ENCODE assay signal across 12 mouse cellular contexts in the genomic region with DNA sequence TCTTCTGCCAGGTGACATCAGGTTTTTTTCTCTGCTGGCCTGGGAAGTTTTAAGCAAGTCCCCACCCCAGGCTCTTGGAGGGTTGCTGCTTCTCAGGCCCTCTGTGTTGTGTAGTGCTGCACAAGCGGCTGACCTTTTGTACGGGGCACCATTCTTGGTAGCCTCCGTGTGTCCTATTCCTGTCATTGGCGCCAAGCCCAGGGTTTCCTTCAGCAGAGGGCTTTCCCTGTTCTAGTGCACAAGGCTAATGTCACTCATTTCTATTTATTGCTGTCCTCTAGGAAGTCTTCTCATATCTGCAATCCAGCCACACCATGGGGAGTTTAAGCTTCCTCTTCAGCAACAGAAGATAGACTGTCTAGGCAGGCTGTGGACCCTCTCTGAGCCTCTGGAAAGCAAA. TPM values are rescaled to one million over a fixed set of nuclear protein-coding genes. Genes with fewer than 3 reads are reported as not detected.
DNase-seq lines count a peak whose midpoint lies in the region; ATAC-seq lines count a peak whose summit lies in the region.
"Had no signal": no experiment of that assay in that cellular context is flagged by ENCODE, and none has a peak within 500 bp of the region (broad histone marks: within the 10 kb centered on the region; RNA-seq: fewer than 3 reads in every experiment).

No protein-coding gene starts in this region.

- WGBS in kidney, embryonic 16.5 days = 80% methylated on average over 4 of the region's 4 CpGs
- WGBS in heart, embryonic 11.5 days (ENCODE audit: insufficient replicate concordance) = 41% methylated on average over 4 of the region's 4 CpGs
- WGBS in hindbrain, embryonic 14.5 days = 68% methylated on average over 4 of the region's 4 CpGs

- H3K4me1 ChIP-seq in kidney, embryonic 16.5 days (ENCODE audit: insufficient read depth, low read length) = no peaks in the 10 kb centered on the region
- no peaks in the 10 kb centered on the region for H3K4me1 ChIP-seq in heart, embryonic 11.5 days (ENCODE audit: control insufficient read depth, insufficient read depth, low read length)
- H3K4me1 ChIP-seq in hindbrain, embryonic 14.5 days (replicated peaks; ENCODE audit: control insufficient read depth, insufficient read depth, low read length) = no peaks in the 10 kb centered on the region
- H3K4me1 ChIP-seq: embryonic facial prominence, embryonic 15.5 days; limb, embryonic 15.5 days had no signal

- H3K4me2 ChIP-seq in kidney, embryonic 16.5 days (replicated peaks; ENCODE audit: low read depth, low read length) = no peak overlapping the region
- no peak overlapping the region for H3K4me2 ChIP-seq in heart, embryonic 11.5 days
- H3K4me2 ChIP-seq in hindbrain, embryonic 14.5 days (replicated peaks) = no peak overlapping the region
- H3K4me2 ChIP-seq: embryonic facial prominence, embryonic 15.5 days; limb, embryonic 15.5 days had no signal

- no peaks in the 10 kb centered on the region for H3K9me3 ChIP-seq in kidney, embryonic 16.5 days (ENCODE audit: low read length)
- H3K9me3 ChIP-seq in heart, embryonic 11.5 days (replicated peaks; ENCODE audit: control insufficient read depth, low read length) = no peaks in the 10 kb centered on the region
- no peaks in the 10 kb centered on the region for H3K9me3 ChIP-seq in hindbrain, embryonic 14.5 days (ENCODE audit: control insufficient read depth, low read length)
- H3K9me3 ChIP-seq: embryonic facial prominence, embryonic 15.5 days; limb, embryonic 15.5 days had no signal

- no peaks in the 10 kb centered on the region for H3K36me3 ChIP-seq in kidney, embryonic 16.5 days (ENCODE audit: insufficient read depth, low read length)
- no peaks in the 10 kb centered on the region for H3K36me3 ChIP-seq in heart, embryonic 11.5 days (ENCODE audit: control insufficient read depth, insufficient read depth, low read length)
- H3K36me3 ChIP-seq in hindbrain, embryonic 14.5 days (replicated peaks; ENCODE audit: control insufficient read depth, insufficient read depth) = no peaks in the 10 kb centered on the region
- H3K36me3 ChIP-seq: embryonic facial prominence, embryonic 15.5 days; limb, embryonic 15.5 days had no signal

- H3K4me3 ChIP-seq in kidney, embryonic 16.5 days (ENCODE audit: low read length) = no peak overlapping the region
- H3K4me3 ChIP-seq in heart, embryonic 11.5 days (ENCODE audit: low read depth, low read length) = no peak overlapping the region
- H3K4me3 ChIP-seq in hindbrain, embryonic 14.5 days (replicated peaks; ENCODE audit: low read length) = no peak overlapping the region
- H3K4me3 ChIP-seq: embryonic facial prominence, embryonic 15.5 days; limb, embryonic 15.5 days had no signal

- DNase-seq in kidney, adult 11 months = peak; percentile 20
- DNase-seq in adrenal gland, postnatal 25 days = peak; percentile 65
- peak; percentile 16 to 23 for DNase-seq in kidney, postnatal 4 days
- no peak for DNase-seq in layer of hippocampus, postnatal 36 days
- DNase-seq in hindbrain, embryonic 14.5 days (ENCODE audit: low spot score) = no peak
- DNase-seq: right cerebral cortex, adult 18-20 months had no signal

- no peak overlapping the region for H3K27ac ChIP-seq in kidney, embryonic 16.5 days (ENCODE audit: low read length)
- 0 out of 2 replicates have a peak overlapping the region, but pooled peaks have one; percentile 15 for H3K27ac ChIP-seq in heart, embryonic 11.5 days (ENCODE audit: low read depth, low read length)
- H3K27ac ChIP-seq in hindbrain, embryonic 14.5 days = no peak overlapping the region
- H3K27ac ChIP-seq: embryonic facial prominence, embryonic 15.5 days; limb, embryonic 15.5 days had no signal

- H3K9ac ChIP-seq in kidney, embryonic 16.5 days (replicated peaks; ENCODE audit: low read length) = no peak overlapping the region
- no peak overlapping the region for H3K9ac ChIP-seq in heart, embryonic 11.5 days (ENCODE audit: low read depth, low read length)
- no peak overlapping the region for H3K9ac ChIP-seq in hindbrain, embryonic 14.5 days
- H3K9ac ChIP-seq: embryonic facial prominence, embryonic 15.5 days; limb, embryonic 15.5 days had no signal

- peaks cover 24% of the 10 kb centered on the region; the same call in 1 of the 2 replicates for H3K27me3 ChIP-seq in kidney, embryonic 16.5 days (ENCODE audit: insufficient read depth, low read length)
- 0 out of 2 replicates have a peak, but pooled peaks cover 3% of the 10 kb centered on the region for H3K27me3 ChIP-seq in heart, embryonic 11.5 days (ENCODE audit: control insufficient read depth, insufficient read depth, low read length)
- no peaks in the 10 kb centered on the region for H3K27me3 ChIP-seq in hindbrain, embryonic 14.5 days (ENCODE audit: control insufficient read depth, insufficient read depth, low read length)

- no peak for ATAC-seq in kidney, embryonic 16.5 days (ENCODE audit: low FRiP score, low TSS enrichment)
- 0 out of 2 replicates have a peak, but pooled peaks have one; percentile 42 for ATAC-seq in heart, embryonic 11.5 days (replicated peaks; ENCODE audit: insufficient number of reproducible peaks, low FRiP score, low TSS enrichment)
- ATAC-seq in megakaryocyte-erythroid progenitor cell, adult 5-6 weeks (replicated peaks; ENCODE audit: low FRiP score, low TSS enrichment, poor library complexity, severe bottlenecking) = no peak
- no peak for ATAC-seq in hindbrain, embryonic 14.5 days (ENCODE audit: low FRiP score)
- ATAC-seq: hindbrain, embryonic 16.5 days had no signal

RNA-seq across cellular contexts. Expression of gene Fam120c, which starts 6.2 kb away (rescaled TPM):
- polyA plus RNA-seq in kidney, embryonic 16.5 days (2015; fragmentation: Nextera tagmentation; extraction: Ambion mirVana) = 4.0 and 5.3 TPM in 2 replicates
- 18.5 and 19.1 TPM in 2 replicates for total RNA-seq in adrenal gland, postnatal 25 days (2021)
- 4.1 and 4.3 TPM in 2 replicates for polyA plus RNA-seq in heart, embryonic 11.5 days (2014; fragmentation: Nextera tagmentation; extraction: Ambion mirVana)
- total RNA-seq in megakaryocyte-erythroid progenitor cell, adult 5-6 weeks (2014; fragmentation: Nextera tagmentation) = 5.1 and 12.0 TPM in 2 replicates
- total RNA-seq in megakaryocyte-erythroid progenitor cell, adult 5-6 weeks (2017) = 2.5 and 7.5 TPM in 2 replicates
- total RNA-seq in layer of hippocampus, postnatal 36 days (2021) = 10 to 100 TPM; 47.3 to 48.5 TPM
- polyA plus RNA-seq in hindbrain, embryonic 14.5 days (2014; fragmentation: Nextera tagmentation; extraction: Ambion mirVana) = 9.5 and 10.2 TPM in 2 replicates

Comparison
In these comparisons a context has a peak if more than half of its experiments do, and no peak if none do; other contexts are left out.
1. DNase-seq: peak in kidney, adult 11 months (single experiment), adrenal gland, postnatal 25 days (single experiment) and kidney, postnatal 4 days (2 of 2); none in layer of hippocampus, postnatal 36 days (0 of 2) and hindbrain, embryonic 14.5 days (single experiment).